Mouse (Mus musculus) heart, embryonic 11.5 days (tissue): ENCODE data around the gene Ehbp1l1. TPM values are rescaled to one million over a fixed set of nuclear protein-coding genes. Genes with fewer than 3 reads are reported as not detected.

Source experiments
- ATAC-seq: fragments of 200-750 bp; cut with Nextera tagmentation; replicated peaks from 2 replicates; pipeline ENCODE4 v1.8.0; 2017; ENCODE audit warnings: moderate library complexity; ENCODE audit not compliant: insufficient number of reproducible peaks, low FRiP score, low TSS enrichment
- H3K27ac ChIP-seq: fragments of 300-500 bp; sonication (generic); 2 replicates; pipeline ENCODE4 v1.5.1; 2014; ENCODE audit warnings: mild to moderate bottlenecking, low read depth, low read length
- H3K27me3 ChIP-seq: fragments of 300-500 bp; sonication (generic); 2 replicates; pipeline ENCODE4 v1.6.1; 2014; ENCODE audit warnings: mild to moderate bottlenecking, low read length, mixed read lengths; ENCODE audit not compliant: control insufficient read depth, insufficient read depth
- H3K36me3 ChIP-seq: fragments of 300-500 bp; sonication (generic); 2 replicates; pipeline ENCODE4 v1.6.1; 2014; ENCODE audit warnings: mild to moderate bottlenecking, low read length, moderate library complexity, mixed read lengths; ENCODE audit not compliant: control insufficient read depth, insufficient read depth
- H3K4me1 ChIP-seq: fragments of 300-500 bp; sonication (generic); 2 replicates; pipeline ENCODE4 v1.6.1; 2014; ENCODE audit warnings: low read length; ENCODE audit not compliant: control insufficient read depth, insufficient read depth
- H3K4me2 ChIP-seq: fragments of 300-500 bp; sonication (generic); 2 replicates; pipeline ENCODE4 v1.6.1; 2014; ENCODE audit warnings: mild to moderate bottlenecking, moderate library complexity
- H3K4me3 ChIP-seq: fragments of 300-500 bp; sonication (generic); 2 replicates; pipeline ENCODE4 v1.5.1; 2014; ENCODE audit warnings: low read depth, low read length
- H3K9ac ChIP-seq: fragments of 300-500 bp; sonication (generic); 2 replicates; pipeline ENCODE4 v1.6.1; 2014; ENCODE audit warnings: mild to moderate bottlenecking, low read depth, low read length, moderate library complexity
- H3K9me3 ChIP-seq: fragments of 300-500 bp; sonication (generic); replicated peaks from 2 replicates; pipeline ENCODE4 v1.6.1; 2016; ENCODE audit warnings: low read length; ENCODE audit not compliant: control insufficient read depth
- WGBS: fragments of 180-500 bp; shearing (Covaris S2); extraction: QIAGEN DNeasy Blood & Tissue Kit; methylation state at CpG from one replicate; pipeline ENCODE4 v1.1.7; 2014; ENCODE audit not compliant: insufficient replicate concordance; 5-methylcytosine and 5-hydroxymethylcytosine counted together
- polyA plus RNA-seq: library from polyadenylated mRNA; unstranded; fragments of >200 nt; fragmentation: Nextera tagmentation; extraction: Ambion mirVana; gene quantifications from 2 replicates; pipeline ENCODE4 v1.2.1, GENCODE M21; 2014

Ehbp1l1 gene
- polyA plus RNA-seq, 1 experiment from 2014 or later = 54.8 TPM

GRCm38 (mm10) chr19:5685431-5685830 lies 40.7 kb downstream of the Ehbp1l1 start:
- no peak for ATAC-seq
- Histone ChIP-seq H3K36me3 (peaks cover 40% of the 10 kb centered on the region), H3K4me1 (peaks cover 14% of the 10 kb centered on the region), H3K27me3 (no peaks in the 10 kb centered on the region), H3K27ac (no peak overlapping the region), H3K9me3 (no peaks in the 10 kb centered on the region), H3K4me2 (no peak overlapping the region), H3K9ac (no peak overlapping the region), H3K4me3 (no peak overlapping the region)
- 92% methylated on average over 19 of the region's 19 CpGs for WGBS

DNA sequence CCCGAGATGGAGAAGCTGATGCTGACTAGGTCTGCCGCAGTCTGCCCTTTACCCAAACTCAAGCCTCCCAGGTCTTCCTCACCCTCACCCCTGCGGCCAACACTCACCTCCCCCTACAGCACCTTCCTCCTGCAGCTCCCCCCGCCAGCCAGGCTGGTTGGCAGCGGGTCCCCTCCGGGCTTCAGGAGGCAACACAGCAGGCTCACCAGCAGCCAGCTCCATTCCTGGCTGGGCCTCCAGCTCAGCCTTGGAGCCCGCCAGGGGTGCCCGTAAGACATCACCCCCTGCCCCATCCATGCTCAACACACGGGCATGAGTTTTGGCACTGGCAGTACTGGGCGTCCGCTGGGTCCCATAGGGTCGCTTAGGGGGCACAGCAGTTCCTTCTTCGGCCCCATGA lies 41.1 kb downstream of the Ehbp1l1 start:
- H3K27me3 ChIP-seq = no peaks in the 10 kb centered on the region
- H3K9me3 ChIP-seq = no peaks in the 10 kb centered on the region
- H3K27ac ChIP-seq = no peak overlapping the region
- no peak overlapping the region for H3K4me2 ChIP-seq
- WGBS = 88% methylated on average over 13 of the region's 13 CpGs
- H3K9ac ChIP-seq = no peak overlapping the region
- peaks cover 40% of the 10 kb centered on the region for H3K36me3 ChIP-seq
- no peak overlapping the region for H3K4me3 ChIP-seq
- ATAC-seq = no peak
- H3K4me1 ChIP-seq = peaks cover 10% of the 10 kb centered on the region

- Histone ChIP-seq H3K36me3 (peaks cover 46% of the 10 kb centered on the region), H3K4me2 (no peak overlapping the region), H3K9ac (no peak overlapping the region), H3K9me3 (no peaks in the 10 kb centered on the region), H3K27me3 (no peaks in the 10 kb centered on the region), H3K4me1 (peaks cover 9% of the 10 kb centered on the region), H3K4me3 (no peak overlapping the region), H3K27ac (no peak overlapping the region)
- ATAC-seq = no peak
- 90% methylated on average over 12 of the region's 12 CpGs for WGBS
These were observed 41.9 kb downstream of the Ehbp1l1 start for GRCm38 (mm10) chr19:5684236-5684635.

DNA sequence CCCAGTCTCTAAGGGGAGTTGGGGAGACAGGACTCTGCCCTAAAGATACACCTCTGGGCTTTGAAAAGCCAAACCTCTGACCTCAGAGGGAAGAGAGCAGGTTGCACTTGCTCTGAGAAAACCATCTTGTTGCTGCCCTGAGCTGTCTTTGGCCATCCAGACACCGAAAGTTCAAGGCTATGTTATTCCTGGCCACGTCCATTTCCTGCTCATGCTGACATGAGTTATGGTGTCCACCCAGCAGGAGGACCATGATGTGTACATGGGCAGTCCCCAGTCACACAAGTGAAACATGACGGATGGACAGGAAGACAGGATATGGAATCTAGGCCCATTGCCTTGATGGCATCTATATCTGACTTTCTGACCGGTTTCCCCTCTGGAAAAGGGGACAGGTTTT lies 45.7 kb downstream of the Ehbp1l1 start:
- Histone ChIP-seq H3K4me3 (no peak overlapping the region), H3K9ac (no peak overlapping the region), H3K4me1 (no peaks in the 10 kb centered on the region), H3K9me3 (no peaks in the 10 kb centered on the region), H3K36me3 (peaks cover 56% of the 10 kb centered on the region), H3K4me2 (no peak overlapping the region), H3K27me3 (no peaks in the 10 kb centered on the region), H3K27ac (no peak overlapping the region)
- no peak for ATAC-seq
- 83% methylated on average over 4 of the region's 4 CpGs for WGBS

GRCm38 (mm10) chr19:5668372-5668771 lies 57.7 kb downstream of the Ehbp1l1 start:
- Histone ChIP-seq H3K4me1 (peaks cover 11% of the 10 kb centered on the region; the same call in 1 of the 2 replicates), H3K9me3 (no peaks in the 10 kb centered on the region), H3K4me2 (no peak overlapping the region), H3K27ac (no peak overlapping the region), H3K4me3 (no peak overlapping the region), H3K36me3 (peaks cover 45% of the 10 kb centered on the region), H3K27me3 (no peaks in the 10 kb centered on the region), H3K9ac (no peak overlapping the region)
- ATAC-seq = no peak
- 86% methylated on average over 4 of the region's 4 CpGs for WGBS

- 92% methylated on average over 18 of the region's 18 CpGs for WGBS
- Histone ChIP-seq H3K9ac (no peak overlapping the region), H3K27me3 (no peaks in the 10 kb centered on the region), H3K9me3 (no peaks in the 10 kb centered on the region), H3K36me3 (peaks cover 31% of the 10 kb centered on the region), H3K4me3 (no peak overlapping the region), H3K4me1 (peaks cover 25% of the 10 kb centered on the region), H3K27ac (no peak overlapping the region), H3K4me2 (no peak overlapping the region)
- no peak for ATAC-seq
These were observed 59.7 kb downstream of the Ehbp1l1 start for GRCm38 (mm10) chr19:5666386-5666785.

- Histone ChIP-seq H3K27ac (peak overlapping the region; percentile 11), H3K36me3 (peaks cover 27% of the 10 kb centered on the region), H3K4me2 (peak overlapping the region; percentile 19; the same call in 1 of the 2 replicates), H3K27me3 (no peaks in the 10 kb centered on the region), H3K9me3 (no peaks in the 10 kb centered on the region), H3K4me3 (no peak overlapping the region), H3K9ac (peak overlapping the region; percentile 18; the same call in 1 of the 2 replicates), H3K4me1 (peaks cover 28% of the 10 kb centered on the region)
- 60% methylated on average over 15 of the region's 15 CpGs for WGBS
- peak; percentile 71 for ATAC-seq
These were observed 60.7 kb downstream of the Ehbp1l1 start for GRCm38 (mm10) chr19:5665465-5665864.

DNA sequence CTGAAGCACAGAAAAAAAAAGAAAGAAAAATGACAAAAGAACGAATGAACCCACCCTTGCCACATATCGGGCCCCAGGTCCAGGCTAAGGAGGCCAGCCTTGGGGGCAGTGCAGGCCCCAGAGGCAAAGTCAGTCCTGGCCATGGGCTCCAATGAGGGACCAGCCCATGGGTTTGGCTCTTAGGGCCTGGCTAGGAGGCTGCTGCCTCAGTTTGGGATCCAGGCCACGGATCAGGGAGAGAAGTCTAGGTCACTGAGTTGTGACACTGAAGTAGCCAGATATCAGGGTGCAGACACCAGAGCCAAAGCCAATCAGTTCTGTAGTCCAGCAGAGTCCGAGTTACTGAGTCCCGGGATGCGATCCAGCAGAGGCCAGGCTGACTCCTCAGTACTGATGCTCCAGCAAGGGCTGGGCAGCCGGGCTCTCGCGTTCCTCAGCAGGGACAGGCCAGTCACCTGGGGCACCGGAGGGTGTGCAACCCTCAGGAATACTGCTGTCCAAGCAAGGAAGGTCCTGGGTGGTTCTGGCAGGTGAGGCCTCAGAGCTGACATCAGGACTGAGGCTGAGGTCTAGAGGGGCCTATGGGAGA lies 61.4 kb downstream of the Ehbp1l1 start:
- no peaks in the 10 kb centered on the region for H3K9me3 ChIP-seq
- H3K4me1 ChIP-seq = peaks cover 28% of the 10 kb centered on the region
- no peak overlapping the region for H3K9ac ChIP-seq
- no peak overlapping the region; the same call in 1 of the 2 replicates for H3K4me2 ChIP-seq
- ATAC-seq = no peak
- peaks cover 27% of the 10 kb centered on the region for H3K36me3 ChIP-seq
- no peak overlapping the region for H3K27ac ChIP-seq
- H3K4me3 ChIP-seq = no peak overlapping the region
- no peaks in the 10 kb centered on the region for H3K27me3 ChIP-seq
- WGBS = 83% methylated on average over 10 of the region's 10 CpGs
